13 mouse cellular contexts compared by ENCODE assay signal in genomic region chr11:95319506-95319905, GRCm38 (mm10). TPM values are rescaled to one million over a fixed set of nuclear protein-coding genes. Genes with fewer than 3 reads are reported as not detected.
DNase-seq lines count a peak whose midpoint lies in the region; ATAC-seq and TF ChIP-seq lines count a peak whose summit lies in the region.
"Had no signal": no experiment of that assay in that cellular context is flagged by ENCODE, and none has a peak within 500 bp of the region (broad histone marks: within the 10 kb centered on the region; RNA-seq: fewer than 3 reads in every experiment).

No protein-coding gene starts in this region.

- H3K4me2 ChIP-seq in kidney, postnatal 0 days (ENCODE audit: low read length), result no peak overlapping the region

- H3K27me3 ChIP-seq in kidney, postnatal 0 days (ENCODE audit: insufficient read depth, low read length), result no peaks in the 10 kb centered on the region
- no peaks in the 10 kb centered on the region for H3K27me3 ChIP-seq in MEL (ENCODE audit: control insufficient read depth in 1 of 2, insufficient read depth in 2 of 2, low read length in 2 of 2)

- TF ChIP-seq EP300 in MEL (IDR thresholded peaks at IDR 0.05; ENCODE audit: low read depth in 1 of 2, low read length in 2 of 2), result no peak

- no peaks in the 10 kb centered on the region for H3K4me1 ChIP-seq in kidney, postnatal 0 days (replicated peaks; ENCODE audit: insufficient read depth, low read length)
- H3K4me1 ChIP-seq in MEL (ENCODE audit: control insufficient read depth in 1 of 2, insufficient read depth in 2 of 2, low read length in 2 of 2), result peaks cover 39 to 41% of the 10 kb centered on the region in 2 experiments
- no peaks in the 10 kb centered on the region for H3K4me1 ChIP-seq in cortical plate, adult 2 months (ENCODE audit: control insufficient read depth, insufficient read depth, low read length)

- no peak overlapping the region for H3K4me3 ChIP-seq in kidney, postnatal 0 days (replicated peaks; ENCODE audit: low read depth, low read length)
- H3K4me3 ChIP-seq in MEL (ENCODE audit: control insufficient read depth in 1 of 2, insufficient read depth in 1 of 2, low read depth in 2 of 2, low read length in 2 of 2), result no peak overlapping the region
- no peak overlapping the region for H3K4me3 ChIP-seq in cortical plate, adult 2 months (ENCODE audit: insufficient read depth, low read length)
- H3K4me3 ChIP-seq: heart, embryonic 10.5 days had no signal

- WGBS in kidney, postnatal 0 days, result 44% methylated on average over 1 of the region's 1 CpGs

- peak; percentile 60 for TF ChIP-seq CTCF in kidney, postnatal 0 days (IDR thresholded peaks at IDR 0.05; ENCODE audit: low read depth)
- TF ChIP-seq CTCF in MEL (IDR thresholded peaks at IDR 0.05 in 2 of 3, conservative IDR thresholded peaks at IDR 0.05 in 1 of 3; ENCODE audit: control insufficient read depth in 1 of 3, insufficient read depth in 1 of 3, low read depth in 2 of 3, low read length in 3 of 3, poor library complexity in 1 of 3, severe bottlenecking in 1 of 3), result peak; percentile 12 to 53 (median 41); a peak in 4 of 6 replicates
- peak; percentile 36 for TF ChIP-seq CTCF in cortical plate, adult 2 months (IDR thresholded peaks at IDR 0.05; ENCODE audit: extremely low read depth, insufficient read depth, low read length)

- no peaks in the 10 kb centered on the region for H3K36me3 ChIP-seq in kidney, postnatal 0 days (ENCODE audit: insufficient read depth, low read length)
- H3K36me3 ChIP-seq in MEL (ENCODE audit: control insufficient read depth in 1 of 2, insufficient read depth in 2 of 2, low read length in 2 of 2), result peaks cover 0 to 38% of the 10 kb centered on the region in 2 experiments; a peak in 2 of 4 replicates
- H3K36me3 ChIP-seq: heart, embryonic 10.5 days had no signal

- TF ChIP-seq POLR2A in MEL (IDR thresholded peaks at IDR 0.05; ENCODE audit: control insufficient read depth in 1 of 2, insufficient read depth in 1 of 2, low read depth in 1 of 2, low read length in 2 of 2, poor library complexity in 1 of 2), result no peak
- no peak for TF ChIP-seq POLR2A in cortical plate, adult 2 months (IDR thresholded peaks at IDR 0.05; ENCODE audit: extremely low read depth, insufficient read depth, low read length)

- no peak for DNase-seq in kidney, postnatal 0 days (ENCODE audit: low spot score)
- DNase-seq in kidney, postnatal 10 days, result no peak
- DNase-seq in MEL (ENCODE audit: low read depth, low spot score), result no peak
- peak; percentile 7 for DNase-seq in lung, postnatal 25 days (ENCODE audit: low spot score)
- DNase-seq in ovary, postnatal 36 days (ENCODE audit: low spot score), result no peak
- no peak for DNase-seq in urinary bladder, adult 18-20 months (ENCODE audit: low spot score in 2 of 2)
- no peak for DNase-seq in right cerebral cortex, adult 2 months (ENCODE audit: low spot score in 2 of 2)
- DNase-seq: cerebellum, adult 9-11 months had no signal

- peak; percentile 37 for TF ChIP-seq RAD21 in MEL (IDR thresholded peaks at IDR 0.05; ENCODE audit: low read depth, low read length)

- H3K79me2 ChIP-seq in MEL (ENCODE audit: control insufficient read depth, insufficient read depth, low read length, poor library complexity), result no peaks in the 10 kb centered on the region

- ATAC-seq in kidney, postnatal 0 days (replicated peaks; ENCODE audit: low FRiP score, low read depth), result no peak
- ATAC-seq: hindbrain, embryonic 16.5 days had no signal

- H3K9ac ChIP-seq in kidney, postnatal 0 days (ENCODE audit: low read depth, low read length), result no peak overlapping the region
- H3K9ac ChIP-seq in MEL (ENCODE audit: control insufficient read depth, low read depth, low read length, poor library complexity, severe bottlenecking), result no peak overlapping the region

- H3K27ac ChIP-seq in kidney, postnatal 0 days, result no peak overlapping the region
- H3K27ac ChIP-seq in MEL (ENCODE audit: control insufficient read depth, low read depth, low read length), result peak overlapping the region; percentile 12; the same call in 1 of the 2 replicates
- H3K27ac ChIP-seq in cortical plate, adult 2 months (ENCODE audit: insufficient read depth, low read length), result no peak overlapping the region
- H3K27ac ChIP-seq: heart, embryonic 10.5 days had no signal

- no peaks in the 10 kb centered on the region for H3K9me3 ChIP-seq in kidney, postnatal 0 days (replicated peaks; ENCODE audit: low read length)
- H3K9me3 ChIP-seq in MEL (replicated peaks; ENCODE audit: insufficient read depth, low read length), result no peaks in the 10 kb centered on the region
- H3K9me3 ChIP-seq: heart, embryonic 10.5 days had no signal

TF ChIP-seq in MEL, 35 proteins besides CTCF, POLR2A, EP300 and RAD21:
- TF ChIP-seq POLR2AphosphoS2 (IDR thresholded peaks at IDR 0.05; ENCODE audit: low read length) (no peak), ZC3H11A (IDR thresholded peaks at IDR 0.05; ENCODE audit: low read depth, low read length) (peak; percentile 37; the same call in 1 of the 2 replicates), MAFK (IDR thresholded peaks at IDR 0.05; ENCODE audit: borderline replicate concordance, low read depth, low read length) (no peak), ZNF384 (IDR thresholded peaks at IDR 0.05; ENCODE audit: low read depth, low read length) (peak; percentile 66; the same call in 1 of the 2 replicates), ELF1 (IDR thresholded peaks at IDR 0.05; ENCODE audit: low read depth, low read length) (no peak), GATA1 (IDR thresholded peaks at IDR 0.05; ENCODE audit: low read depth, low read length) (no peak), ZKSCAN1 (IDR thresholded peaks at IDR 0.05; ENCODE audit: low read depth, low read length) (no peak), MXI1 (IDR thresholded peaks at IDR 0.05; ENCODE audit: low read depth, low read length) (0 out of 2 replicates have a peak, but pooled peaks have one; percentile 12), SMC3 (IDR thresholded peaks at IDR 0.05; ENCODE audit: low read depth, low read length) (peak; percentile 42), MYC (IDR thresholded peaks at IDR 0.05; ENCODE audit: low read depth, low read length) (no peak), RCOR1 (IDR thresholded peaks at IDR 0.05; ENCODE audit: low read depth, low read length) (no peak)

RNA-seq across cellular contexts. Expression of gene Kat7, which starts 9.5 kb away (rescaled TPM):
- polyA plus RNA-seq in kidney, postnatal 0 days (2015; fragmentation: Nextera tagmentation; extraction: Ambion mirVana), result 49.0 and 52.1 TPM in 2 replicates
- 81.4 and 83.1 TPM in 2 replicates for total RNA-seq in MEL (2012; rRNA removed)
- 100 to 1,000 TPM in 1 of 2 experiments, 10 to 100 TPM in 1; 95.4 to 100 TPM for polyA plus RNA-seq in MEL (2012; ENCODE audit: insufficient read depth in 1 of 2, insufficient read length in 2 of 2, low read depth in 1 of 2, low replicate concordance in 2 of 2, missing spikeins in 1 of 2)
- polyA plus RNA-seq in cortical plate, adult 2 months (2012; rRNA removed), result 51.1 and 51.8 TPM in 2 replicates

RNA-seq across cellular contexts. Expression of gene Fam117a, which starts 17.3 kb away (rescaled TPM):
- 8.7 and 10.0 TPM in 2 replicates for polyA plus RNA-seq in kidney, postnatal 0 days (2015; fragmentation: Nextera tagmentation; extraction: Ambion mirVana)
- 37.1 and 49.9 TPM in 2 replicates for total RNA-seq in MEL (2012; rRNA removed)
- 100 to 1,000 TPM in 1 of 2 experiments, not detected in 1; 116 TPM for polyA plus RNA-seq in MEL (2012; ENCODE audit: insufficient read depth in 1 of 2, insufficient read length in 2 of 2, low read depth in 1 of 2, low replicate concordance in 2 of 2, missing spikeins in 1 of 2)
- polyA plus RNA-seq in cortical plate, adult 2 months (2012; rRNA removed), result 7.5 and 7.7 TPM in 2 replicates

RNA-seq across cellular contexts. Expression of gene Tac4, which starts 58.2 kb away (rescaled TPM):
- 0.09 TPM in 1 of 2 replicates, not detected in the other for polyA plus RNA-seq in kidney, postnatal 0 days (2015; fragmentation: Nextera tagmentation; extraction: Ambion mirVana)
- 0.20 and 0.39 TPM in 2 replicates for total RNA-seq in MEL (2012; rRNA removed)
- polyA plus RNA-seq in MEL (2012; ENCODE audit: insufficient read depth in 1 of 2, insufficient read length in 2 of 2, low read depth in 1 of 2, low replicate concordance in 2 of 2, missing spikeins in 1 of 2), result under 1 TPM in 1 of 2 experiments, not detected in 1; 0.07 TPM
- not detected in 2 replicates for polyA plus RNA-seq in cortical plate, adult 2 months (2012; rRNA removed)
- total RNA-seq: monocyte, adult 5-6 weeks had no signal
- polyA plus RNA-seq: heart, embryonic 10.5 days; hindbrain, embryonic 16.5 days; lung, embryonic 16.5 days had no signal
